19 mouse cellular contexts compared by ENCODE assay signal in the genomic region with DNA sequence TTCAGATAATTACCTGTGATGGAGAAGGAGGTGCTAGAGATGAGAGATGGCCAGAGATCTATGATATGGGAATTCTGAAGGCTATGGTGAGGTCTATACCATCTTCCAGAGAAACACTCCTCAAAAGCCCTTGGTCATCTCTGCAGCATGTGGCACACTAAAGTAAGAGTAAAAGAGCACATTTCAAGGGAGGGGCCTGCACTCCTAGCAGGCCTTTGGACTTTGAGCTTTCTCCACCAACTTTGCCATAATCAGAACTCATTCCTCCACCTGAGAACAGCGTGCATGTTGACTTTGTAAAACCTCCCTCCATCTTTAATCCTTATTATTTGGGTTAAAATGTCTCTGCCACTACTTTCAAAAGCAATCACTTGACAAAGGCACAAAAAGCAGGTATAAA. TPM values are rescaled to one million over a fixed set of nuclear protein-coding genes. Genes with fewer than 3 reads are reported as not detected.
DNase-seq lines count a peak whose midpoint lies in the region; ATAC-seq and TF ChIP-seq lines count a peak whose summit lies in the region.
"Had no signal": no experiment of that assay in that cellular context is flagged by ENCODE, and none has a peak within 500 bp of the region (broad histone marks: within the 10 kb centered on the region; RNA-seq: fewer than 3 reads in every experiment).

No protein-coding gene starts in this region.

- 0 out of 2 replicates have a peak, but pooled peaks have one; percentile 32 for ATAC-seq in intestine, embryonic 14.5 days (replicated peaks; ENCODE audit: low FRiP score, low TSS enrichment, low read depth)
- peak; percentile 76 for ATAC-seq in intestine, embryonic 15.5 days
- peak; percentile 47; the same call in 1 of the 2 replicates for ATAC-seq in intestine, postnatal 0 days
- ATAC-seq in stomach, postnatal 0 days (ENCODE audit: low FRiP score, low TSS enrichment), result peak; percentile 38; the same call in 1 of the 2 replicates
- ATAC-seq: forebrain, embryonic 13.5 days; forebrain, embryonic 15.5 days had no signal

- 86% methylated on average over 1 of the region's 1 CpGs for WGBS in intestine, embryonic 14.5 days
- 62% methylated on average over 1 of the region's 1 CpGs for WGBS in intestine, embryonic 15.5 days
- 45% methylated on average over 1 of the region's 1 CpGs for WGBS in intestine, postnatal 0 days
- whole genome bisulfite sequencing in stomach, postnatal 0 days, result 48% methylated on average over 1 of the region's 1 CpGs

- H3K4me2 ChIP-seq in intestine, embryonic 14.5 days (ENCODE audit: low read length), result no peak overlapping the region
- H3K4me2 ChIP-seq in intestine, embryonic 15.5 days (replicated peaks), result no peak overlapping the region
- no peak overlapping the region for H3K4me2 ChIP-seq in intestine, postnatal 0 days (replicated peaks; ENCODE audit: low read depth)
- no peak overlapping the region for H3K4me2 ChIP-seq in stomach, postnatal 0 days (replicated peaks; ENCODE audit: low read depth)
- H3K4me2 ChIP-seq: embryonic facial prominence, embryonic 12.5 days; forebrain, embryonic 13.5 days; forebrain, embryonic 15.5 days had no signal

- no peaks in the 10 kb centered on the region for H3K9me3 ChIP-seq in intestine, embryonic 14.5 days (ENCODE audit: control insufficient read depth, low read length)
- no peaks in the 10 kb centered on the region for H3K9me3 ChIP-seq in intestine, embryonic 15.5 days
- no peaks in the 10 kb centered on the region for H3K9me3 ChIP-seq in intestine, postnatal 0 days (ENCODE audit: control insufficient read depth)
- no peaks in the 10 kb centered on the region for H3K9me3 ChIP-seq in stomach, postnatal 0 days (ENCODE audit: control insufficient read depth, low read length)
- H3K9me3 ChIP-seq: embryonic facial prominence, embryonic 10.5 days; embryonic facial prominence, embryonic 12.5 days; forebrain, embryonic 13.5 days; forebrain, embryonic 15.5 days had no signal

- H3K4me3 ChIP-seq in intestine, embryonic 14.5 days (ENCODE audit: low read depth, low read length), result no peak overlapping the region
- H3K4me3 ChIP-seq in intestine, embryonic 15.5 days (replicated peaks), result no peak overlapping the region
- no peak overlapping the region for H3K4me3 ChIP-seq in intestine, postnatal 0 days (ENCODE audit: low read depth, low read length)
- no peak overlapping the region for H3K4me3 ChIP-seq in stomach, postnatal 0 days (ENCODE audit: low read depth, low read length)
- H3K4me3 ChIP-seq: embryonic facial prominence, embryonic 10.5 days; embryonic facial prominence, embryonic 12.5 days; forebrain, embryonic 13.5 days; forebrain, embryonic 15.5 days had no signal

- no peak for TF ChIP-seq EP300 in stomach, postnatal 0 days (optimal IDR thresholded peaks at IDR 0.05)

- TF ChIP-seq CTCF in intestine, postnatal 0 days (IDR thresholded peaks at IDR 0.05; ENCODE audit: low read depth), result no peak
- TF ChIP-seq CTCF in stomach, postnatal 0 days (IDR thresholded peaks at IDR 0.05; ENCODE audit: low read depth), result no peak

- no peak overlapping the region for H3K27ac ChIP-seq in intestine, embryonic 14.5 days (ENCODE audit: low read depth)
- no peak overlapping the region for H3K27ac ChIP-seq in intestine, embryonic 15.5 days
- H3K27ac ChIP-seq in intestine, postnatal 0 days (ENCODE audit: low read depth, low read length), result no peak overlapping the region
- H3K27ac ChIP-seq in stomach, postnatal 0 days (replicated peaks), result no peak overlapping the region
- H3K27ac ChIP-seq: embryonic facial prominence, embryonic 10.5 days; embryonic facial prominence, embryonic 12.5 days; forebrain, embryonic 13.5 days; forebrain, embryonic 15.5 days had no signal

- H3K27me3 ChIP-seq in intestine, embryonic 14.5 days (replicated peaks; ENCODE audit: control insufficient read depth, insufficient read depth, low read length), result no peaks in the 10 kb centered on the region
- no peaks in the 10 kb centered on the region for H3K27me3 ChIP-seq in intestine, embryonic 15.5 days (replicated peaks)
- H3K27me3 ChIP-seq in intestine, postnatal 0 days (replicated peaks; ENCODE audit: control insufficient read depth, insufficient read depth, low read length), result no peaks in the 10 kb centered on the region
- no peaks in the 10 kb centered on the region for H3K27me3 ChIP-seq in stomach, postnatal 0 days (ENCODE audit: control insufficient read depth, insufficient read depth, low read length)
- H3K27me3 ChIP-seq: embryonic facial prominence, embryonic 12.5 days; forebrain, embryonic 13.5 days; forebrain, embryonic 15.5 days had no signal

- H3K4me1 ChIP-seq in intestine, embryonic 14.5 days (replicated peaks; ENCODE audit: control insufficient read depth, insufficient read depth, low read length), result no peaks in the 10 kb centered on the region
- H3K4me1 ChIP-seq in intestine, embryonic 15.5 days (replicated peaks), result no peaks in the 10 kb centered on the region
- no peaks in the 10 kb centered on the region for H3K4me1 ChIP-seq in intestine, postnatal 0 days (replicated peaks; ENCODE audit: control insufficient read depth, insufficient read depth, low read length)
- H3K4me1 ChIP-seq in stomach, postnatal 0 days (replicated peaks; ENCODE audit: control insufficient read depth, insufficient read depth), result no peaks in the 10 kb centered on the region
- H3K4me1 ChIP-seq: embryonic facial prominence, embryonic 10.5 days; embryonic facial prominence, embryonic 12.5 days; forebrain, embryonic 13.5 days; forebrain, embryonic 15.5 days had no signal

- H3K36me3 ChIP-seq in intestine, embryonic 14.5 days (ENCODE audit: control insufficient read depth, insufficient read depth, low read length), result no peaks in the 10 kb centered on the region
- no peaks in the 10 kb centered on the region for H3K36me3 ChIP-seq in intestine, embryonic 15.5 days
- no peaks in the 10 kb centered on the region for H3K36me3 ChIP-seq in intestine, postnatal 0 days (ENCODE audit: control insufficient read depth, insufficient read depth)
- no peaks in the 10 kb centered on the region for H3K36me3 ChIP-seq in stomach, postnatal 0 days (ENCODE audit: control insufficient read depth, insufficient read depth, low read length)
- H3K36me3 ChIP-seq: embryonic facial prominence, embryonic 10.5 days; embryonic facial prominence, embryonic 12.5 days; forebrain, embryonic 15.5 days had no signal

- no peak overlapping the region for H3K9ac ChIP-seq in intestine, embryonic 14.5 days (ENCODE audit: low read length)
- H3K9ac ChIP-seq in intestine, embryonic 15.5 days, result no peak overlapping the region
- no peak overlapping the region for H3K9ac ChIP-seq in intestine, postnatal 0 days (ENCODE audit: low read depth, low read length)
- no peak overlapping the region for H3K9ac ChIP-seq in stomach, postnatal 0 days (ENCODE audit: low read length)
- H3K9ac ChIP-seq: embryonic facial prominence, embryonic 12.5 days; forebrain, embryonic 13.5 days; forebrain, embryonic 15.5 days had no signal

- DNase-seq in intestine, embryonic 14.5 days (ENCODE audit: low spot score), result no peak
- DNase-seq in stomach, postnatal 0 days (ENCODE audit: low spot score), result no peak
- no peak for DNase-seq in spleen, adult 18-20 months
- no peak for DNase-seq in ovary, postnatal 36 days (ENCODE audit: low spot score)
- no peak for DNase-seq in right cerebral cortex, postnatal 10 days (ENCODE audit: low spot score in 2 of 2)
- DNase-seq: adrenal gland, adult 2 months; adrenal gland, postnatal 14 days; adrenal gland, postnatal 36 days; cerebellum, adult 11-12 months; cerebellum, adult 2 months; cerebellum, adult 9-10 months; cerebellum, postnatal 10 days; cerebellum, postnatal 25 days had no signal

RNA-seq across cellular contexts. Expression of a gene that starts 31.5 kb away (rescaled TPM):
- 18.6 and 19.3 TPM in 2 replicates for polyA plus RNA-seq in intestine, embryonic 14.5 days (2014; fragmentation: Nextera tagmentation; extraction: Ambion mirVana)
- polyA plus RNA-seq in intestine, embryonic 15.5 days (2015; fragmentation: Nextera tagmentation; extraction: Ambion mirVana), result 19.7 and 20.1 TPM in 2 replicates
- 8.5 and 8.8 TPM in 2 replicates for polyA plus RNA-seq in intestine, postnatal 0 days (2015; fragmentation: Nextera tagmentation; extraction: Ambion mirVana)
- 7.3 and 7.7 TPM in 2 replicates for polyA plus RNA-seq in stomach, postnatal 0 days (2015; fragmentation: Nextera tagmentation; extraction: Ambion mirVana)
